Mouse (Mus musculus): Measurements from ENCODE around the gene Arpc2. TPM values are rescaled to one million over a fixed set of nuclear protein-coding genes. Genes with fewer than 3 reads are reported as not detected.

The Arpc2 gene
- polyA plus RNA-seq, 1 experiment from 2014 or later = 341 TPM

DNA sequence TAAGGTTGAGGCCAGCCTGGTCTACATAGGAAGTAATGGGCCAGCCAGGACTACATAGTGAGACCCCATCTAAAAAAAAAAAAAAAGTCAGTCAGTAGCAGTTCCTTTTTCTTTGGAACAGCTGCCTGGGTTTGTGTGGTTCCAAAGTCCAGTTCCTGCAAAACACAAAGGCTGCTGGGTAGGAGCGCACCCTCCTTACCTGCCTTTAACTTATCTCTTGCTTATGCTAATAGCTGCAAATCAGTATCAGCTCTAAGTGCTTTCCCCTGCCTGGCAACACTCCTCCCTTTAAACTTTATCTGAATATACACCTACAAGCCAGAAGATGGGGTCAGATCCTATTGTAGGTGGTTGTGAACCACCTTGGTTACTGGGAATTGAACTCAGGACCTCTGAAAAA is 71.3 kb downstream of the Arpc2 start:
- H3K27ac ChIP-seq (ENCODE audit: low read depth, low read length) = no peak overlapping the region
- no peak overlapping the region for H3K4me2 ChIP-seq (ENCODE audit: low read length)
- peaks cover 10% of the 10 kb centered on the region for H3K27me3 ChIP-seq (replicated peaks; ENCODE audit: control insufficient read depth, insufficient read depth, low read length)
- H3K9ac ChIP-seq (ENCODE audit: low read length) = no peak overlapping the region
- WGBS = 100% methylated on average over 1 of the region's 1 CpGs
- no peaks in the 10 kb centered on the region for H3K36me3 ChIP-seq (ENCODE audit: control insufficient read depth, insufficient read depth, low read length)
- no peaks in the 10 kb centered on the region for H3K9me3 ChIP-seq (replicated peaks; ENCODE audit: control insufficient read depth, low read length)
- peaks cover 9% of the 10 kb centered on the region for H3K4me1 ChIP-seq (ENCODE audit: control insufficient read depth, insufficient read depth, low read length)
- no peak overlapping the region for H3K4me3 ChIP-seq (ENCODE audit: low read depth, low read length)
- no peak for DNase-seq (ENCODE audit: low spot score)
- no peak for ATAC-seq

DNA sequence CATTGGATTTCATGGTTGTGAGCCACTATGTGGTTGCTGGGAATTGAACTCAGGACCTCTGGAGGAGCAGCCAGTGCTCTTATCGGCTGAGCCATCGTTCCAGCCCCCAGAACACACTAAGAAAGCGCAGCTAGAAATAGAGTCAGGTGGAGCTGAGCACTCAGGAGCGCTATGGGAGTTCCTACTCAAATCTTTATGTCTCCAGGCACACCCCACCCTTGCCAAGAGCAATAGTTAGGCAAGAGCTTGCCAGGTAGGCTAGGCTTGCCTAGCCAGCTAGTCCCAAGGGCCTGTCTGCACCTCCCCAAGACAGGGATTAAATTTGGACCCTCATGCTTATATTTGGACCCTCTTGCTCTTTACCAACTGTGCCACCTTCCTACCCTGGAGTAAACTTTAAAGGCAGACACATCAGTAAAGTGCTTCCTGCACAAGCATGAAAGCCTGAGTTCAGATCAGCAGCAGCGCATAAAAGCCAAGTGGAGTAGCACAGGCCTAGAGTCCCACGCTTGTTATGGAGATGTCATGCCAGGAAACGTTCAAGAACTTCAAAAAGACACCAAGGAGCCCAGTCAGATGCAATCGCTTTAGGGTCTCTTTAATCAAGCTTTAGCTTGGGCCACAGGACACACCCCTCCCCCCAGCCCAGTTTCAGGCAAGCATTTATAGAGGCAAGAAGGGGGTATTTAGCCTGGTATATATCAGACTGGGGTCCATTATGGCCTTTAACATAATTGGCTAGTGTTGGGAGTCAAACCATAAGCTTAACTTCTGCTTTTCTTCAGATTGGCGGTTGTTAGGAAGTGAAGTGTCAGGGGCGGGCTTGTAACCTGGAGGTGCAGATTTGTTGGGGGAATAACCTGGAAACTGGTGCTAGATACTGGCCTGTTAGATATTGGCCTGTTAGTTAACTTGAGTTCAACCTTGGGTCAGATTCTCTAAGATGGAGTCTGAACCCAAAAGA is 72.4 kb downstream of the Arpc2 start:
- Histone ChIP-seq H3K9me3 (replicated peaks; ENCODE audit: control insufficient read depth, low read length) (no peaks in the 10 kb centered on the region), H3K4me1 (ENCODE audit: control insufficient read depth, insufficient read depth, low read length) (peaks cover 9% of the 10 kb centered on the region), H3K4me2 (ENCODE audit: low read length) (no peak overlapping the region), H3K4me3 (ENCODE audit: low read depth, low read length) (no peak overlapping the region), H3K27me3 (replicated peaks; ENCODE audit: control insufficient read depth, insufficient read depth, low read length) (peaks cover 10% of the 10 kb centered on the region), H3K27ac (ENCODE audit: low read depth, low read length) (no peak overlapping the region), H3K9ac (ENCODE audit: low read length) (no peak overlapping the region), H3K36me3 (ENCODE audit: control insufficient read depth, insufficient read depth, low read length) (no peaks in the 10 kb centered on the region)
- DNase-seq (ENCODE audit: low spot score) = no peak
- 84% methylated on average over 10 of the region's 10 CpGs for WGBS
- ATAC-seq = no peak

DNA sequence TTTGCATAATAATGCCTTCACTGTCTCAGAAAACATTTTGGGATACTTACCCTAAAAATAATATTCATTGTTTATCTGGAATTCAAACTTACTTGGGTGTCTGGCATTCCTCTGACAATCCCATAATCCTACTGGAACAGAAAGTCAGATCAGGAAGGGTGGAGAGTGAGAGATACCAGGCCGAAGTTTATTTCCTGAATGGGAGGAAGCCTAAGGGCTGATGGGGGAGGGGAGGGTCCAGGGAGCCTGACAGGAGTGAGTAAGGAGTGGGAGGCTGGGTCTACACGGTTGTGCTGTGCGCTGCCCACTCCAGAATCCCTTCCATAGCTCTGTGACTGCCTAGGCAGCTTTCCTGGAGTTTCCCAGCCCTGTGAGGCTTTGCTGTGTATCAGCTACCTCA is 73.9 kb downstream of the Arpc2 start:
- 52% methylated on average over 3 of the region's 3 CpGs for WGBS

DNA sequence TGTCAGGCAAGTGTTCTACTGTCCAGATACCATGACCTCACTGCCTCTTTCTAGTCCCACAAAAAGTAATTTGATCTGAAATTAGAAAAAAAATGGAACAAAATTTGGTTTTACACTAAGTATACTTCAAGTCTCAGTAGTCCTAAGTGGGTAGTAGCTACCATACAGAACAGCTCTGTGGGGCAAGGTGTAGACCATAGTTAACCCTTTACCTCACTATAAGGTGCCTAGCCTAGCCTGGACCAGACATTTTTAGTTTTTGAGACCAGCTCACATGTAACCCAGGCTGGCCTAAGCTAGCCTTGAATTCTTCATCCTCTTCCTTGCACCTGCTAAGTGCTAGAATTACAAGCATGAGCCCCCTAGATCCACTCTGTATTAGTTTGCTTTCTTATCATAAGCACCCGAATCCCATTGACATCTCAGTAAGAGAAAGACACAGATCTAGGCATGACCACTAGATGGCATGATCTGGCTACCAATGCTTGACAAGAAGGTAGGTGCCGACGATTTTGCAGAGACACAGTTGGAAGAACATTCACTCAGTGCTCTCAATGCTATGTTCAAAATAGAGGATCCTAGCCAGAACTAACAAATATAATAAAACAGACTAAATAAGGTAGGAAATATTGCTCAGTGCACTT is 77.3 kb downstream of the Arpc2 start:
- Histone ChIP-seq H3K36me3 (ENCODE audit: control insufficient read depth, insufficient read depth, low read length) (no peaks in the 10 kb centered on the region), H3K27ac (ENCODE audit: low read depth, low read length) (no peak overlapping the region), H3K9me3 (replicated peaks; ENCODE audit: control insufficient read depth, low read length) (no peaks in the 10 kb centered on the region), H3K9ac (ENCODE audit: low read length) (no peak overlapping the region), H3K4me2 (ENCODE audit: low read length) (no peak overlapping the region), H3K4me1 (ENCODE audit: control insufficient read depth, insufficient read depth, low read length) (no peaks in the 10 kb centered on the region), H3K4me3 (ENCODE audit: low read depth, low read length) (no peak overlapping the region), H3K27me3 (replicated peaks; ENCODE audit: control insufficient read depth, insufficient read depth, low read length) (no peaks in the 10 kb centered on the region)
- WGBS = 6% methylated on average over 3 of the region's 3 CpGs
- peak; percentile 94 for DNase-seq (ENCODE audit: low spot score)
- ATAC-seq = peak; percentile 60

More for the DNA sequence above, 73.9 kb downstream of the Arpc2 start:
- no peak overlapping the region for H3K4me3 ChIP-seq (ENCODE audit: low read depth, low read length)
- no peak for DNase-seq (ENCODE audit: low spot score)
- no peak overlapping the region for H3K9ac ChIP-seq (ENCODE audit: low read length)
- no peaks in the 10 kb centered on the region for H3K9me3 ChIP-seq (replicated peaks; ENCODE audit: control insufficient read depth, low read length)
- H3K27me3 ChIP-seq (replicated peaks; ENCODE audit: control insufficient read depth, insufficient read depth, low read length) = no peaks in the 10 kb centered on the region
- H3K27ac ChIP-seq (ENCODE audit: low read depth, low read length) = no peak overlapping the region
- no peak for ATAC-seq
- H3K4me2 ChIP-seq (ENCODE audit: low read length) = no peak overlapping the region
- no peaks in the 10 kb centered on the region for H3K4me1 ChIP-seq (ENCODE audit: control insufficient read depth, insufficient read depth, low read length)
- no peaks in the 10 kb centered on the region for H3K36me3 ChIP-seq (ENCODE audit: control insufficient read depth, insufficient read depth, low read length)

DNA sequence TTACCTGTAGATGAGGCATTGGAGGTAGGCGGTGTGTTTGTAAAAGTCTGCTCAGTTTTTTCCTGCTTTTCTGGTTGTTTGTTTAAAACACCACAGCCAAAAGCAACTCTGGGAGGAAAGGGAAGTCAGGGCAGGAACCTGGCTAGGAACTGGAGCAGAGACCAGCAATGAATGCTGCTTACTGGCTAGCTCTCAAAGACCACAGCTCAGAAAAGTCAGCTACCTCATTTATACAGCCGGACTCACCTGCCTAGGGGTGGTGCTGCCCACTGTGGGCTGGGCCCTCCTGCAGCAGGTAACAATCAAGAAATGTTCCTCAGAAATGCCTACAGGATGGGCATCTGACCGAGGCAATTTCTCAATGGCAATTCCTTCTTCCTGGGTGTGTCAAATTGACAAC is 78.9 kb downstream of the Arpc2 start:
- Histone ChIP-seq H3K9me3 (replicated peaks; ENCODE audit: control insufficient read depth, low read length) (no peaks in the 10 kb centered on the region), H3K4me3 (ENCODE audit: low read depth, low read length) (no peak overlapping the region), H3K4me2 (ENCODE audit: low read length) (no peak overlapping the region), H3K27ac (ENCODE audit: low read depth, low read length) (no peak overlapping the region), H3K36me3 (ENCODE audit: control insufficient read depth, insufficient read depth, low read length) (no peaks in the 10 kb centered on the region), H3K4me1 (ENCODE audit: control insufficient read depth, insufficient read depth, low read length) (no peaks in the 10 kb centered on the region), H3K9ac (ENCODE audit: low read length) (no peak overlapping the region), H3K27me3 (replicated peaks; ENCODE audit: control insufficient read depth, insufficient read depth, low read length) (no peaks in the 10 kb centered on the region)
- ATAC-seq = no peak
- no peak for DNase-seq (ENCODE audit: low spot score)
- 90% methylated on average over 3 of the region's 3 CpGs for WGBS

DNA sequence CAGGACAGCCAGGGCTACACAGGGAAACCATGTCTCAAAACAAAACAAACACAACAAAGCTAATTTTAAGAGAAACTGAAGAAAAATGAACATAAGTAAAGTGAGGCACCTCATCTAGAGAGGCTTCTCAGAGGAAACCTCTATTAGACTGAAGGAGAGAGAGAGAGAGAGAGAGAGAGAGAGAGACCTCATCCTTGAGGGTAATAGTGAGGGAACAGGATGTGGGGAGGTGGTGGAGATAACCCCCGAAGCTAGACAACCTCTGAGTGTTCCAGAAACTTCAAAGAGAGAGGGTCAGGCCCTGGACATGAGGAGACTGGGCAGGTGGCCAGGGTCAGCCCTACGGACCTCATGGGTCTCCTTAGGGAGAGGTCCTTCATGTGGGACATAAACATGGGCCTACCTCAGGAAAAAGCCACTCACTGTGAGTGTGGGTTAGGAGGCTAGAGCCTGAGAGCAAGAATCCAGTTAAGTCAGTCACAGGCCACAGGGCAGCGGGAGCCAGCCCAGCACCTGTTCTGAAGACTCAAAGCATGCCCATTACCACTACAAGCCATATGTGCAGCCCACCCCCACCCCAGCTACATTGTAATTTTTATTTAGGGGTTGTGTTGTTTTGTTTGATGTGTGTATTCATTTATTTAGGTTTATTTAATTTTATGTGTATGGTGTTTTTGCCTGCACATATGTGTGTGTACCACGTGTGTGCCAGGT is 80.4 kb downstream of the Arpc2 start:
- H3K4me2 ChIP-seq (ENCODE audit: low read length) = no peak overlapping the region
- H3K27ac ChIP-seq (ENCODE audit: low read depth, low read length) = no peak overlapping the region
- H3K9me3 ChIP-seq (replicated peaks; ENCODE audit: control insufficient read depth, low read length) = no peaks in the 10 kb centered on the region
- H3K36me3 ChIP-seq (ENCODE audit: control insufficient read depth, insufficient read depth, low read length) = no peaks in the 10 kb centered on the region
- 88% methylated on average over 4 of the region's 4 CpGs for WGBS
- DNase-seq (ENCODE audit: low spot score) = no peak
- H3K9ac ChIP-seq (ENCODE audit: low read length) = no peak overlapping the region
- no peaks in the 10 kb centered on the region for H3K4me1 ChIP-seq (ENCODE audit: control insufficient read depth, insufficient read depth, low read length)
- ATAC-seq = no peak
- no peaks in the 10 kb centered on the region for H3K27me3 ChIP-seq (replicated peaks; ENCODE audit: control insufficient read depth, insufficient read depth, low read length)
- H3K4me3 ChIP-seq (ENCODE audit: low read depth, low read length) = no peak overlapping the region

MicroRNA genes within 50 kb of the gene (microRNA counts, 519-probe panel; counts per million panel counts)
- microRNA mmu-miR-1928 = not detected

Small RNAs within 50 kb of the gene (microRNA-seq; reads per million reads assigned to microRNA genes)
- gene Mir1928 = not detected

Other genes with a start within 250 kb of the Arpc2 start
- gene Tns1, start 111.6 kb upstream of the Arpc2 start, polyA plus RNA-seq (2014; fragmentation: Nextera tagmentation; extraction: Ambion mirVana) = 7.7 and 9.4 TPM in 2 replicates
- 0.24 and 0.27 TPM in 2 replicates for gene Rufy4, start 110.5 kb upstream of the Arpc2 start, polyA plus RNA-seq (2014; fragmentation: Nextera tagmentation; extraction: Ambion mirVana)
- gene Cxcr2, start 82.1 kb upstream of the Arpc2 start, polyA plus RNA-seq (2014; fragmentation: Nextera tagmentation; extraction: Ambion mirVana) = 0.06 and 0.08 TPM in 2 replicates
- gene Cxcr1, start 41.5 kb upstream of the Arpc2 start, polyA plus RNA-seq (2014; fragmentation: Nextera tagmentation; extraction: Ambion mirVana) = not detected in 2 replicates
- gene Gpbar1, start 42.5 kb downstream of the Arpc2 start, polyA plus RNA-seq (2014; fragmentation: Nextera tagmentation; extraction: Ambion mirVana) = 0.17 TPM in 1 of 2 replicates, not detected in the other
- gene Aamp, start 48.7 kb downstream of the Arpc2 start, polyA plus RNA-seq (2014; fragmentation: Nextera tagmentation; extraction: Ambion mirVana) = 226 and 231 TPM in 2 replicates
- 108 and 114 TPM in 2 replicates for gene Pnkd, start 48.8 kb downstream of the Arpc2 start, polyA plus RNA-seq (2014; fragmentation: Nextera tagmentation; extraction: Ambion mirVana)
- gene Tmbim1, start 69.5 kb downstream of the Arpc2 start, polyA plus RNA-seq (2014; fragmentation: Nextera tagmentation; extraction: Ambion mirVana) = 3.7 and 4.9 TPM in 2 replicates
- 0.50 and 0.93 TPM in 2 replicates for gene Catip, start 126.0 kb downstream of the Arpc2 start, polyA plus RNA-seq (2014; fragmentation: Nextera tagmentation; extraction: Ambion mirVana)
- gene Slc11a1, start 139.1 kb downstream of the Arpc2 start, polyA plus RNA-seq (2014; fragmentation: Nextera tagmentation; extraction: Ambion mirVana) = 1.9 and 2.4 TPM in 2 replicates
- gene Ctdsp1, start 155.4 kb downstream of the Arpc2 start, polyA plus RNA-seq (2014; fragmentation: Nextera tagmentation; extraction: Ambion mirVana) = 19.9 and 22.3 TPM in 2 replicates
- gene Vil1, start 173.3 kb downstream of the Arpc2 start, polyA plus RNA-seq (2014; fragmentation: Nextera tagmentation; extraction: Ambion mirVana) = 0.14 and 0.33 TPM in 2 replicates

All from forebrain, embryonic 14.5 days (tissue).